Mouse (Mus musculus) E14TG2a.4 (cell line): ENCODE results near the gene Epb42.

ENCODE experiments used
- CTCF ChIP-seq: conservative IDR thresholded peaks from 2 replicates; pipeline ENCODE4 v1.5.1; 2014; ENCODE audit warnings: low read length
- POU5F1 ChIP-seq: IDR thresholded peaks from 2 replicates; pipeline ENCODE4 v1.6.1; 2014; ENCODE audit warnings: low read length, borderline replicate concordance

DNA sequence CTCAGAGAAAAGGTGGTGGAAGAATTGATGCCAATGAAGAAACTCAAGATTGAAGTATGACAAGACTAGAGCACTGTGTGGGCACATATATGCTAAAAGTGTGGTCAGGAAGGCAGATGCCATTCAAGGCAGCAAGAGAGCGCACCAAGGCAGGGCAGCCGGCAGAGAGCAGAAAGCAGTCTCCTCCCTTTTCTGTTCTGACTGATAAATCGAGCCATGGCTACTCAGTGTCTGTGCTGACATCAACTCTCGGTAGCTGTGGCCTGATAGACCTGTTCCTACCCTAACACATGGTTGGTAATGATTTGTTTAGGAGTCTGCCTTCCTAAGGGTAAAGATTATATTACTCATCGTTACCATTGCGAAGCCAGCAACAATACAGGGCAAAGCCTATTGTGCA lies 19.0 kb upstream of the Epb42 start:
- TF ChIP-seq CTCF (no peak), POU5F1 (no peak)
